Mouse (Mus musculus) layer of hippocampus, adult 2 months (tissue): ENCODE measurements around the gene Itpkc. TPM values are rescaled to one million over a fixed set of nuclear protein-coding genes. Genes with fewer than 3 reads are reported as not detected.

Experiments
- DNase-seq, 2 experiments: peaks; one replicate each; pipeline ENCODE4 v3.0.0; 2022; ENCODE audit warnings: low spot score in 2 of 2
- H3K27ac ChIP-seq: fragments of 200-600 bp; 2 replicates; pipeline ENCODE4 v1.8.1; 2022
- H3K4me3 ChIP-seq: fragments of 200-600 bp; 2 replicates; pipeline ENCODE4 v1.8.1; 2022; ENCODE audit warnings: mild to moderate bottlenecking
- CTCF ChIP-seq: fragments of 200-600 bp; conservative IDR thresholded peaks from 2 replicates; pipeline ENCODE4 v1.8.1; 2022; ENCODE audit warnings: antibody characterized with exemption, mild to moderate bottlenecking, moderate library complexity
- total RNA-seq, 2 experiments: library from RNA; stranded (reverse); gene quantifications; 2 replicates each; pipeline ENCODE4 v1.2.3; 2021

Gene Itpkc
- total RNA-seq, 2 experiments from 2014 or later: 8.5 to 9.1 TPM

- no peak for TF ChIP-seq CTCF
- peak overlapping the region; percentile 86 for H3K27ac ChIP-seq
- DNase-seq: no peak
These were observed 48.4 kb downstream of the Itpkc start for GRCm38 (mm10) chr7:27180036-27180435.

GRCm38 (mm10) chr7:27179217-27179918 lies 49.1 kb downstream of the Itpkc start:
- no peak for TF ChIP-seq CTCF
- Histone ChIP-seq H3K27ac (peak overlapping the region; percentile 86), H3K4me3 (peak overlapping the region; percentile 79)

More at GRCm38 (mm10) chr7:27180036-27180435, 48.4 kb downstream of the Itpkc start:
- no peak overlapping the region for H3K4me3 ChIP-seq

GRCm38 (mm10) chr7:27178324-27179216 lies 49.9 kb downstream of the Itpkc start, which contains the start of gene Rab4b:
Rab4b (minus strand) TSS chr7:27178896.
- peak; percentile 79 for TF ChIP-seq CTCF
- H3K27ac ChIP-seq: peak within 1 kb of the TSS; percentile 92
- H3K4me3 ChIP-seq: peak within 1 kb of the TSS; percentile 79
- DNase-seq: peak; percentile 99 to 100

More at GRCm38 (mm10) chr7:27179217-27179918, 49.1 kb downstream of the Itpkc start:
- no peak for DNase-seq

- TF ChIP-seq CTCF: no peak
- Histone ChIP-seq H3K27ac (peak overlapping the region; percentile 92), H3K4me3 (peak overlapping the region; percentile 79)
- no peak for DNase-seq
These were observed 50.5 kb downstream of the Itpkc start for GRCm38 (mm10) chr7:27177942-27178323.

- no peak overlapping the region for H3K4me3 ChIP-seq
- no peak overlapping the region for H3K27ac ChIP-seq
- DNase-seq: no peak
- no peak for TF ChIP-seq CTCF
These were observed 53.6 kb downstream of the Itpkc start for GRCm38 (mm10) chr7:27174896-27175295.

GRCm38 (mm10) chr7:27174496-27174895 lies 54.0 kb downstream of the Itpkc start:
- TF ChIP-seq CTCF: no peak
- no peak for DNase-seq

GRCm38 (mm10) chr7:27170981-27171380 lies 57.5 kb downstream of the Itpkc start:
- Histone ChIP-seq H3K4me3 (no peak overlapping the region), H3K27ac (no peak overlapping the region)
- TF ChIP-seq CTCF: no peak
- no peak for DNase-seq

More at GRCm38 (mm10) chr7:27174496-27174895, 54.0 kb downstream of the Itpkc start:
- Histone ChIP-seq H3K4me3 (no peak overlapping the region), H3K27ac (no peak overlapping the region)

GRCm38 (mm10) chr7:27168371-27168770 lies 60.1 kb downstream of the Itpkc start:
- no peak for DNase-seq
- Histone ChIP-seq H3K27ac (no peak overlapping the region), H3K4me3 (no peak overlapping the region)
- no peak for TF ChIP-seq CTCF

GRCm38 (mm10) chr7:27167475-27168094 lies 60.9 kb downstream of the Itpkc start:
- Histone ChIP-seq H3K27ac (peak overlapping the region; percentile 99), H3K4me3 (peak overlapping the region; percentile 91)
- DNase-seq: no peak
- no peak for TF ChIP-seq CTCF

GRCm38 (mm10) chr7:27166614-27167474 lies 61.6 kb downstream of the Itpkc start, which contains the start of gene Egln2:
Egln2 (minus strand) TSS chr7:27166802.
- H3K4me3 ChIP-seq: peak within 1 kb of the TSS; percentile 91
- no peak for TF ChIP-seq CTCF
- DNase-seq: peak; percentile 94 to 95
- peak within 1 kb of the TSS; percentile 99 for H3K27ac ChIP-seq

- peak; percentile 71 to 78 for DNase-seq
- no peak for TF ChIP-seq CTCF
- Histone ChIP-seq H3K4me3 (peak overlapping the region; percentile 91), H3K27ac (peak overlapping the region; percentile 99)
These were observed 62.2 kb downstream of the Itpkc start for GRCm38 (mm10) chr7:27166229-27166613.

- DNase-seq: no peak
- Histone ChIP-seq H3K4me3 (peak overlapping the region; percentile 91), H3K27ac (peak overlapping the region; percentile 99)
- no peak for TF ChIP-seq CTCF
These were observed 62.8 kb downstream of the Itpkc start for GRCm38 (mm10) chr7:27165696-27166095.
